12 mouse cellular contexts compared by ENCODE assay signal in genomic region chr2:30355861-30356260, GRCm38 (mm10). TPM values are rescaled to one million over a fixed set of nuclear protein-coding genes. Genes with fewer than 3 reads are reported as not detected.
A peak's percentile ranks its signal among the peaks of the same experiment; 100 is the strongest.
DNase-seq lines count a peak whose midpoint lies in the region; ATAC-seq lines count a peak whose summit lies in the region.
"Had no signal": no experiment of that assay in that cellular context is flagged by ENCODE, and none has a peak within 500 bp of the region (broad histone marks: within the 10 kb centered on the region; RNA-seq: fewer than 3 reads in every experiment).

No protein-coding gene starts in this region.

- H3K4me2 ChIP-seq in heart, embryonic 14.5 days (ENCODE audit: low read length): no peak overlapping the region
- H3K4me2 ChIP-seq in midbrain, embryonic 15.5 days: no peak overlapping the region
- H3K4me2 ChIP-seq in stomach, embryonic 14.5 days (replicated peaks; ENCODE audit: low read depth, low read length): 0 out of 2 replicates have a peak overlapping the region, but pooled peaks have one; percentile 14
- H3K4me2 ChIP-seq: limb, embryonic 12.5 days; midbrain, embryonic 12.5 days had no signal

- H3K9me3 ChIP-seq in heart, embryonic 14.5 days (ENCODE audit: control insufficient read depth, low read length): no peaks in the 10 kb centered on the region
- H3K9me3 ChIP-seq in midbrain, embryonic 10.5 days (replicated peaks): no peaks in the 10 kb centered on the region
- H3K9me3 ChIP-seq in midbrain, embryonic 15.5 days: no peaks in the 10 kb centered on the region
- no peaks in the 10 kb centered on the region for H3K9me3 ChIP-seq in stomach, embryonic 14.5 days (ENCODE audit: control insufficient read depth, low read depth, low read length)
- H3K9me3 ChIP-seq: limb, embryonic 12.5 days; midbrain, embryonic 12.5 days had no signal

- no peak for ATAC-seq in heart, embryonic 14.5 days (ENCODE audit: insufficient number of reproducible peaks, insufficient read depth, low FRiP score, low read depth)
- ATAC-seq in midbrain, embryonic 15.5 days (replicated peaks): no peak
- ATAC-seq in stomach, embryonic 14.5 days (ENCODE audit: insufficient number of reproducible peaks, insufficient read depth, low FRiP score, low read depth): 0 out of 2 replicates have a peak, but pooled peaks have one; percentile 11
- ATAC-seq in monocyte, adult 5-6 weeks (replicated peaks; ENCODE audit: insufficient number of reproducible peaks, low FRiP score, low TSS enrichment, poor library complexity, severe bottlenecking): no peak
- ATAC-seq: CD4-positive, CD25-positive, alpha-beta regulatory T cell, adult 4 months had no signal

- intact Hi-C loops in heart, postnatal 25 days (cut with DNase I): no loop called here
- intact Hi-C loops in left cerebral cortex, postnatal 14 days (cut with DNase I): no loop called here

- peaks cover 38% of the 10 kb centered on the region for H3K36me3 ChIP-seq in heart, embryonic 14.5 days (ENCODE audit: control insufficient read depth, insufficient read depth, low read length)
- peaks cover 36% of the 10 kb centered on the region for H3K36me3 ChIP-seq in midbrain, embryonic 10.5 days
- H3K36me3 ChIP-seq in midbrain, embryonic 15.5 days (replicated peaks): peaks cover 16% of the 10 kb centered on the region
- peaks cover 19% of the 10 kb centered on the region; the same call in 1 of the 2 replicates for H3K36me3 ChIP-seq in stomach, embryonic 14.5 days (ENCODE audit: control insufficient read depth, insufficient read depth, low read length)

- H3K4me3 ChIP-seq in heart, embryonic 14.5 days (ENCODE audit: control insufficient read depth in 1 of 2, insufficient read depth in 1 of 2, low read depth in 1 of 2, low read length in 2 of 2): no peak overlapping the region
- H3K4me3 ChIP-seq in midbrain, embryonic 10.5 days: 0 out of 2 replicates have a peak overlapping the region, but pooled peaks have one; percentile 11
- H3K4me3 ChIP-seq in midbrain, embryonic 15.5 days: no peak overlapping the region
- no peak overlapping the region for H3K4me3 ChIP-seq in stomach, embryonic 14.5 days (ENCODE audit: low read depth, low read length)
- H3K4me3 ChIP-seq: erythroblast, embryonic 14.5 days; limb, embryonic 12.5 days; midbrain, embryonic 12.5 days had no signal

- no peaks in the 10 kb centered on the region for H3K27me3 ChIP-seq in heart, embryonic 14.5 days (ENCODE audit: control insufficient read depth, insufficient read depth, low read length)
- H3K27me3 ChIP-seq in midbrain, embryonic 10.5 days (ENCODE audit: low read depth, poor library complexity, severe bottlenecking): no peaks in the 10 kb centered on the region
- no peaks in the 10 kb centered on the region for H3K27me3 ChIP-seq in midbrain, embryonic 15.5 days (replicated peaks)
- no peaks in the 10 kb centered on the region for H3K27me3 ChIP-seq in stomach, embryonic 14.5 days (ENCODE audit: control insufficient read depth, insufficient read depth, low read length)
- H3K27me3 ChIP-seq: limb, embryonic 12.5 days; midbrain, embryonic 12.5 days had no signal

- DNase-seq in heart, postnatal 25 days (ENCODE audit: low spot score): no peak
- no peak for DNase-seq in midbrain, embryonic 10.5 days (ENCODE audit: low spot score)
- peak; percentile 55 to 58 for DNase-seq in cerebellum, postnatal 10 days
- DNase-seq in left cerebral cortex, postnatal 14 days (ENCODE audit: low spot score in 2 of 2): no peak

- H3K4me1 ChIP-seq in heart, embryonic 14.5 days (ENCODE audit: control insufficient read depth in 2 of 2, insufficient read depth in 2 of 2, low read length in 2 of 2): peaks cover 21 to 33% of the 10 kb centered on the region in 2 experiments
- H3K4me1 ChIP-seq in midbrain, embryonic 10.5 days: peaks cover 40% of the 10 kb centered on the region
- peaks cover 26% of the 10 kb centered on the region for H3K4me1 ChIP-seq in midbrain, embryonic 15.5 days
- H3K4me1 ChIP-seq in stomach, embryonic 14.5 days (ENCODE audit: control insufficient read depth, insufficient read depth, low read length): peaks cover 34% of the 10 kb centered on the region

- H3K27ac ChIP-seq in heart, embryonic 14.5 days (replicated peaks in 1 of 2; ENCODE audit: control insufficient read depth in 1 of 2, insufficient read depth in 1 of 2, low read depth in 2 of 2, low read length in 2 of 2): no peak overlapping the region
- H3K27ac ChIP-seq in midbrain, embryonic 10.5 days (replicated peaks): no peak overlapping the region
- H3K27ac ChIP-seq in midbrain, embryonic 15.5 days: no peak overlapping the region
- peak overlapping the region; percentile 64; the same call in 1 of the 2 replicates for H3K27ac ChIP-seq in stomach, embryonic 14.5 days (ENCODE audit: low read length)
- H3K27ac ChIP-seq: limb, embryonic 12.5 days; midbrain, embryonic 12.5 days had no signal

- 59% methylated on average over 4 of the region's 4 CpGs for WGBS in heart, embryonic 14.5 days
- WGBS in midbrain, embryonic 10.5 days: 69% methylated on average over 4 of the region's 4 CpGs
- 68% methylated on average over 4 of the region's 4 CpGs for WGBS in midbrain, embryonic 15.5 days
- WGBS in stomach, embryonic 14.5 days: 62% methylated on average over 4 of the region's 4 CpGs

- 0 out of 2 replicates have a peak overlapping the region, but pooled peaks have one; percentile 77 for H3K9ac ChIP-seq in heart, embryonic 14.5 days (ENCODE audit: low read length)
- H3K9ac ChIP-seq in midbrain, embryonic 15.5 days: no peak overlapping the region
- no peak overlapping the region for H3K9ac ChIP-seq in stomach, embryonic 14.5 days (replicated peaks; ENCODE audit: low read depth, low read length)
- H3K9ac ChIP-seq: limb, embryonic 12.5 days; midbrain, embryonic 12.5 days had no signal

RNA-seq across cellular contexts. Expression of gene Sh3glb2, which starts 3.3 kb away (rescaled TPM):
- 94.6 and 97.3 TPM in 2 replicates for polyA plus RNA-seq in heart, embryonic 14.5 days (2014; fragmentation: Nextera tagmentation; extraction: Ambion mirVana)
- 10 to 100 TPM; 39.7 to 40.3 TPM for total RNA-seq in heart, postnatal 25 days (2021)
- 70.7 and 84.7 TPM in 2 replicates for polyA plus RNA-seq in midbrain, embryonic 10.5 days (2016; fragmentation: Nextera tagmentation; extraction: Ambion mirVana)
- polyA plus RNA-seq in midbrain, embryonic 15.5 days (2015; fragmentation: Nextera tagmentation; extraction: Ambion mirVana): 214 and 219 TPM in 2 replicates
- 90.0 and 93.7 TPM in 2 replicates for polyA plus RNA-seq in stomach, embryonic 14.5 days (2014; fragmentation: Nextera tagmentation; extraction: Ambion mirVana)
- 100 to 1,000 TPM; 276 to 278 TPM for total RNA-seq in left cerebral cortex, postnatal 14 days (2021)
- 34.7 to 65.9 TPM (median 40.3 TPM) in 3 replicates for total RNA-seq in monocyte, adult 5-6 weeks (2017)

RNA-seq across cellular contexts. Expression of gene Miga2, which starts 8.2 kb away (rescaled TPM):
- 28.3 and 31.6 TPM in 2 replicates for polyA plus RNA-seq in heart, embryonic 14.5 days (2014; fragmentation: Nextera tagmentation; extraction: Ambion mirVana)
- total RNA-seq in heart, postnatal 25 days (2021): 10 to 100 TPM; 68.5 to 74.0 TPM
- 27.8 and 29.6 TPM in 2 replicates for polyA plus RNA-seq in midbrain, embryonic 10.5 days (2016; fragmentation: Nextera tagmentation; extraction: Ambion mirVana)
- polyA plus RNA-seq in midbrain, embryonic 15.5 days (2015; fragmentation: Nextera tagmentation; extraction: Ambion mirVana): 33.9 and 34.9 TPM in 2 replicates
- polyA plus RNA-seq in stomach, embryonic 14.5 days (2014; fragmentation: Nextera tagmentation; extraction: Ambion mirVana): 21.2 and 21.7 TPM in 2 replicates
- 100 to 1,000 TPM; 102 to 110 TPM for total RNA-seq in left cerebral cortex, postnatal 14 days (2021)
- 6.9 to 14.1 TPM in 2 of 3 replicates, not detected in the other for total RNA-seq in monocyte, adult 5-6 weeks (2017)

RNA-seq across cellular contexts. Expression of gene Dolpp1, which starts 36.2 kb away (rescaled TPM):
- polyA plus RNA-seq in heart, embryonic 14.5 days (2014; fragmentation: Nextera tagmentation; extraction: Ambion mirVana): 16.8 and 20.8 TPM in 2 replicates
- 10 to 100 TPM in 1 of 2 experiments, 1 to 10 TPM in 1; 8.3 to 10.4 TPM for total RNA-seq in heart, postnatal 25 days (2021)
- polyA plus RNA-seq in midbrain, embryonic 10.5 days (2016; fragmentation: Nextera tagmentation; extraction: Ambion mirVana): 53.2 and 62.7 TPM in 2 replicates
- 66.8 and 69.9 TPM in 2 replicates for polyA plus RNA-seq in midbrain, embryonic 15.5 days (2015; fragmentation: Nextera tagmentation; extraction: Ambion mirVana)
- polyA plus RNA-seq in stomach, embryonic 14.5 days (2014; fragmentation: Nextera tagmentation; extraction: Ambion mirVana): 35.8 and 37.8 TPM in 2 replicates
- total RNA-seq in left cerebral cortex, postnatal 14 days (2021): 10 to 100 TPM; 23.9 to 30.9 TPM
- 11.3 to 25.4 TPM (median 19.3 TPM) in 3 replicates for total RNA-seq in monocyte, adult 5-6 weeks (2017)

RNA-seq across cellular contexts. Expression of gene Crat, which starts 59.8 kb away (rescaled TPM):
- polyA plus RNA-seq in heart, embryonic 14.5 days (2014; fragmentation: Nextera tagmentation; extraction: Ambion mirVana): 127 and 135 TPM in 2 replicates
- 100 to 1,000 TPM; 433 to 486 TPM for total RNA-seq in heart, postnatal 25 days (2021)
- 22.5 and 23.7 TPM in 2 replicates for polyA plus RNA-seq in midbrain, embryonic 10.5 days (2016; fragmentation: Nextera tagmentation; extraction: Ambion mirVana)
- polyA plus RNA-seq in midbrain, embryonic 15.5 days (2015; fragmentation: Nextera tagmentation; extraction: Ambion mirVana): 22.5 and 23.9 TPM in 2 replicates
- 27.3 and 30.0 TPM in 2 replicates for polyA plus RNA-seq in stomach, embryonic 14.5 days (2014; fragmentation: Nextera tagmentation; extraction: Ambion mirVana)
- total RNA-seq in left cerebral cortex, postnatal 14 days (2021): 10 to 100 TPM; 45.5 to 47.1 TPM
- 5.1 to 16.4 TPM (median 6.8 TPM) in 3 replicates for total RNA-seq in monocyte, adult 5-6 weeks (2017)

RNA-seq across cellular contexts. Expression of gene Ptpa, which starts 60.0 kb away (rescaled TPM):
- polyA plus RNA-seq in heart, embryonic 14.5 days (2014; fragmentation: Nextera tagmentation; extraction: Ambion mirVana): 42.0 and 61.2 TPM in 2 replicates
- 10 to 100 TPM; 91.2 to 92.3 TPM for total RNA-seq in heart, postnatal 25 days (2021)
- 151 and 152 TPM in 2 replicates for polyA plus RNA-seq in midbrain, embryonic 10.5 days (2016; fragmentation: Nextera tagmentation; extraction: Ambion mirVana)
- polyA plus RNA-seq in midbrain, embryonic 15.5 days (2015; fragmentation: Nextera tagmentation; extraction: Ambion mirVana): 152 and 155 TPM in 2 replicates
- 82.6 and 85.4 TPM in 2 replicates for polyA plus RNA-seq in stomach, embryonic 14.5 days (2014; fragmentation: Nextera tagmentation; extraction: Ambion mirVana)
- 100 to 1,000 TPM; 143 to 147 TPM for total RNA-seq in left cerebral cortex, postnatal 14 days (2021)
- total RNA-seq in monocyte, adult 5-6 weeks (2017): 23.0 to 45.8 TPM (median 34.5 TPM) in 3 replicates

Comparison
In these comparisons a context has a peak if more than half of its experiments do, and no peak if none do; other contexts are left out.
1. DNase-seq: peak in cerebellum, postnatal 10 days (2 of 2); none in heart, postnatal 25 days (single experiment), midbrain, embryonic 10.5 days (single experiment) and left cerebral cortex, postnatal 14 days (0 of 2).